Mouse (Mus musculus) lung, postnatal 0 days (tissue): ENCODE data around the gene Hexdc. TPM values are rescaled to one million over a fixed set of nuclear protein-coding genes. Genes with fewer than 3 reads are reported as not detected.

Source experiments
- ATAC-seq: fragments of 200-750 bp; cut with Nextera tagmentation; 2 replicates; pipeline ENCODE4 v1.8.0; 2017; ENCODE audit warnings: moderate library complexity
- DNase-seq: peaks from one replicate; pipeline ENCODE4 v3.0.0-alpha.2; 2016; ENCODE audit warnings: low spot score
- H3K27ac ChIP-seq: fragments of 300-500 bp; sonication (generic); 2 replicates; pipeline ENCODE4 v1.5.1; 2014; ENCODE audit warnings: antibody characterized with exemption, mild to moderate bottlenecking, low read length, mixed read lengths
- H3K27me3 ChIP-seq: fragments of 300-500 bp; sonication (generic); replicated peaks from 2 replicates; pipeline ENCODE4 v1.6.1; 2014; ENCODE audit warnings: low read length, mixed read lengths; ENCODE audit not compliant: insufficient read depth
- H3K36me3 ChIP-seq: fragments of 300-500 bp; sonication (generic); 2 replicates; pipeline ENCODE4 v1.6.1; 2014; ENCODE audit warnings: low read length, mixed read lengths; ENCODE audit not compliant: insufficient read depth
- H3K4me1 ChIP-seq: fragments of 300-500 bp; sonication (generic); 2 replicates; pipeline ENCODE4 v1.6.1; 2014; ENCODE audit warnings: antibody characterized with exemption, low read depth, low read length, mixed read lengths; ENCODE audit not compliant: insufficient read depth
- H3K4me2 ChIP-seq: fragments of 300-500 bp; sonication (generic); replicated peaks from 2 replicates; pipeline ENCODE4 v1.6.1; 2014; ENCODE audit warnings: low read depth, mild to moderate bottlenecking, low read length, moderate library complexity, mixed read lengths
- H3K4me3 ChIP-seq: fragments of 300-500 bp; sonication (generic); 2 replicates; pipeline ENCODE4 v1.5.1; 2014; ENCODE audit warnings: low read depth, low read length
- H3K9ac ChIP-seq: fragments of 300-500 bp; sonication (generic); replicated peaks from 2 replicates; pipeline ENCODE4 v1.6.1; 2014; ENCODE audit warnings: low read depth, mild to moderate bottlenecking
- H3K9me3 ChIP-seq: fragments of 300-500 bp; sonication (generic); 2 replicates; pipeline ENCODE4 v1.6.1; 2016; ENCODE audit warnings: low read length, mixed read lengths
- CTCF ChIP-seq: IDR thresholded peaks from 2 replicates; pipeline ENCODE4 v1.5.1; 2016; ENCODE audit warnings: antibody characterized with exemption, mild to moderate bottlenecking
- EP300 ChIP-seq: IDR thresholded peaks from 2 replicates; pipeline ENCODE4 v1.6.1; 2016; ENCODE audit warnings: antibody characterized with exemption, mild to moderate bottlenecking, control low read depth
- WGBS: fragments of 180-500 bp; shearing (Covaris S2); extraction: QIAGEN DNeasy Blood & Tissue Kit; methylation state at CpG from one replicate; pipeline ENCODE4 v1.1.7; 2014; 5-methylcytosine and 5-hydroxymethylcytosine counted together
- polyA plus RNA-seq: library from polyadenylated mRNA; unstranded; fragments of >200 nt; fragmentation: Nextera tagmentation; extraction: Ambion mirVana; gene quantifications from 2 replicates; pipeline ENCODE4 v1.2.1, GENCODE M21; 2015

Hexdc gene
- 4.5 and 6.1 TPM in 2 replicates for polyA plus RNA-seq

DNA sequence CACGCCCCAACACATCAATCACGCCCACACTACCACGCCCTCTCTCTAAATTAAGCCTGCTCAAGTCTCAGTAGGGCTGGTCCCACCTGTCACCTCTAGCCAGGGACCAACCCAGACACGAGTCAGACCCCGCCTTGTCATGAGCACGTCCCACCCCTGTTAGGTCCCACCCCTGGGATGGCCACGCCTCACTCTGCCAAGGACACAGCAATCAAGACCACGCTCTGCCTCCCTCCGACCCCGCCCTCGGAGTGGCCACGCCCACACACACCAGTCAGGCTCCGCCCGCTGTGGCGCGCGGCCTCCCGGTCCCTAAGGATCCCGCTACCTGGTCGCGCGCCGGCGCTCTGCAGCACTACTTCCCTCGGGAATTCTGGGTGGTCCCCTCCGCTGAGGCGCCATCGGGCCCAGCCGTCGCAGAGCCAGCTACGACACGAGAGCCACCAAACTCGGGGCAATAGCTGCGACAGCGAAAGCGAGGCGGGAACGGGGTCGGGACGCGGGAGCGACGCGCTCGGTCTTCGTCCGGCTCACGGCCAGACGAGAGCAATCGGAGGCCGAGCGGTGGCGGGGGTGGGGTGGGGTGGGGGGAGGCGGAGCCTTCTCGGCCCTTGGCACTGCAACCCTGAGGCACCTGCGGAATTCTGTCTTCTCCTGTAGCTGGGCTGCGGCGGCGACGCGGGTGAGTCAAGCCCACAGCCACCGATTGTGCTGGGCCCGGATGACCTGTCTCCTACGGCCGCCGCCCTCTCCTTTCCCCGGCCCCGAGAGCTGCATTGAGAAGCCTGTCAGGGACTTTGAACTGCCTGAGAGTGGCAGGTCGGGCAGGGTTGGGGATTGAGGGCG lies at the start of gene Hexdc, which contains the start of gene Ogfod3:
Hexdc (plus strand) TSS at position 273 of the 846 bp plus-strand sequence.
Ogfod3 (minus strand) TSS at position 551 of the 846 bp plus-strand sequence.
- peak within 1 kb of the TSS; percentile 81 for H3K4me3 ChIP-seq
- H3K4me1 ChIP-seq: peaks cover 4% of the 10 kb centered on the region; the same call in 1 of the 2 replicates
- no peaks in the 10 kb centered on the region for H3K9me3 ChIP-seq
- H3K9ac ChIP-seq: peak within 1 kb of the TSS; percentile 51
- peak within 1 kb of the TSS; percentile 68 for H3K4me2 ChIP-seq
- DNase-seq (peak; percentile 98), ATAC-seq (peak; percentile 98)
- H3K27ac ChIP-seq: peak within 1 kb of the TSS; percentile 68
- WGBS: 5% methylated on average over 61 of the region's 70 CpGs
- H3K27me3 ChIP-seq: no peaks in the 10 kb centered on the region
- no peak for TF ChIP-seq EP300
- TF ChIP-seq CTCF: no peak
- no peaks in the 10 kb centered on the region for H3K36me3 ChIP-seq

GRCm38 (mm10) chr11:121156411-121156891 lies 47.8 kb upstream of the Hexdc start:
- TF ChIP-seq EP300 (no peak), CTCF (no peak)
- H3K9ac ChIP-seq: no peak overlapping the region
- no peak overlapping the region for H3K27ac ChIP-seq
- peak overlapping the region; percentile 44 for H3K4me2 ChIP-seq
- 0 out of 2 replicates have a peak, but pooled peaks have one; percentile 28 for ATAC-seq
- 3% methylated on average over 45 of the region's 45 CpGs for whole genome bisulfite sequencing
- H3K4me1 ChIP-seq: 0 out of 2 replicates have a peak, but pooled peaks cover 8% of the 10 kb centered on the region
- peaks cover 16% of the 10 kb centered on the region; the same call in 1 of the 2 replicates for H3K27me3 ChIP-seq
- DNase-seq: no peak
- H3K36me3 ChIP-seq: no peaks in the 10 kb centered on the region
- peak overlapping the region; percentile 25 for H3K4me3 ChIP-seq
- H3K9me3 ChIP-seq: no peaks in the 10 kb centered on the region

GRCm38 (mm10) chr11:121159971-121160370 lies 44.3 kb upstream of the Hexdc start, which contains the start of gene Uts2r:
Gene Uts2r, plus strand, starts transcription at chr11:121160271.
- Histone ChIP-seq H3K27me3 (peaks cover 16% of the 10 kb centered on the region; the same call in 1 of the 2 replicates), H3K9ac (no peak within 1 kb of the TSS), H3K4me3 (no peak within 1 kb of the TSS), H3K4me2 (no peak within 1 kb of the TSS), H3K9me3 (no peaks in the 10 kb centered on the region), H3K27ac (no peak within 1 kb of the TSS), H3K36me3 (no peaks in the 10 kb centered on the region), H3K4me1 (0 out of 2 replicates have a peak, but pooled peaks cover 8% of the 10 kb centered on the region)
- TF ChIP-seq EP300 (no peak), CTCF (no peak)
- DNase-seq (no peak), ATAC-seq (no peak)
- WGBS: 88% methylated on average over 5 of the region's 5 CpGs

GRCm38 (mm10) chr11:121160636-121161346 lies 43.4 kb upstream of the Hexdc start:
- Histone ChIP-seq H3K27ac (no peak overlapping the region), H3K9ac (no peak overlapping the region), H3K4me2 (no peak overlapping the region), H3K27me3 (peaks cover 16% of the 10 kb centered on the region; the same call in 1 of the 2 replicates), H3K36me3 (no peaks in the 10 kb centered on the region), H3K4me3 (no peak overlapping the region), H3K9me3 (no peaks in the 10 kb centered on the region), H3K4me1 (0 out of 2 replicates have a peak, but pooled peaks cover 8% of the 10 kb centered on the region)
- DNase-seq: no peak
- no peak for ATAC-seq
- WGBS: 85% methylated on average over 26 of the region's 26 CpGs
- no peak for TF ChIP-seq EP300
- no peak for TF ChIP-seq CTCF

DNA sequence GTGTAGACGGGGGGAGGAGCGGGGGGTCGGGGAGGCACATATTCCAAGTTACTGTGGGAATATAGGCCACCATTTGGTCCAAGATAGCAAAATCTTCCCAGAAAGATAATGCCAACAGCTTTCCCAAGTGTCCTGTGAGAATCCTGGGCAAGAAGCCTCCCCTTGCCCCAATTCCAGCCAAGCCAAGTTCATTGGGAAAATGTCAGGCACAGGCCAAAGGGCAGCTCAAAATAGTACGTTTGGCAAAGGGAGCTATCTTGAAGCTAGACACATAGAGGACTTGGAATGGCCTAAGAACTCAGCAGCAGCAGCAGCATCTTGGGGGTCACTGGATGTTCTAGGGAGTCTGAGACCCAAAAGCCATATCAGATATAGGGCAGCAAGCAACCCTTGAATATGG lies 40.5 kb upstream of the Hexdc start:
- Histone ChIP-seq H3K4me1 (no peaks in the 10 kb centered on the region), H3K27me3 (no peaks in the 10 kb centered on the region), H3K27ac (no peak overlapping the region), H3K36me3 (no peaks in the 10 kb centered on the region), H3K9me3 (no peaks in the 10 kb centered on the region), H3K4me3 (no peak overlapping the region), H3K4me2 (no peak overlapping the region), H3K9ac (no peak overlapping the region)
- 70% methylated on average over 4 of the region's 4 CpGs for WGBS
- DNase-seq (no peak), ATAC-seq (no peak)
- TF ChIP-seq EP300: no peak
- TF ChIP-seq CTCF: no peak

DNA sequence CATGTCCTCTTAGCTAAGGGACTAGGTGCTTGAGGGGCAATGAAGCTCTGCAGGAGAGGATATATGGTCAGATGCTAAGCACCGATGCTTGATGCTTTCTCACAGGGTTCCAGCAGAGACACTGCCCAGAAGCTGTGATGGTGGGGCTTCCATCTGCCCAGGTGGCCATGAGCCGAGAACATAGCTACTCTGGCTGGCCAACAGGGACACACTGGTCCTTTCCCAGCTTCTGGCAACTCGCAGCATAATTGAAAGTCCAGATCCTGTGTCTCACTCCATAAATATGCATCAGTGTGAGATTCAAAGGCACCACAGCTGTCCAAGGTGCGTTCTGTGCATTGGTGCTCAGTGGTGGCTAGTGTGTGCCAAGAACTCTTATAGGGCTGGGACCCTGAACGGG lies 31.0 kb upstream of the Hexdc start:
- no peaks in the 10 kb centered on the region for H3K36me3 ChIP-seq
- no peak overlapping the region for H3K27ac ChIP-seq
- H3K9ac ChIP-seq: no peak overlapping the region
- WGBS: 83% methylated on average over 5 of the region's 5 CpGs
- no peak overlapping the region for H3K4me2 ChIP-seq
- no peak for TF ChIP-seq CTCF
- no peaks in the 10 kb centered on the region for H3K9me3 ChIP-seq
- H3K27me3 ChIP-seq: no peaks in the 10 kb centered on the region
- H3K4me3 ChIP-seq: no peak overlapping the region
- no peaks in the 10 kb centered on the region for H3K4me1 ChIP-seq
- DNase-seq: no peak
- no peak for ATAC-seq
